Mouse (Mus musculus): ENCODE measurements around the gene Muc4.

Gene Muc4

GRCm38 (mm10) chr16:32803901-32804300 is 68.2 kb downstream of the Muc4 start:
- DNase-seq (ENCODE audit: low spot score): no peak

- DNase-seq (ENCODE audit: low spot score): no peak
Observed at GRCm38 (mm10) chr16:32805151-32805550, 69.5 kb downstream of the Muc4 start.

GRCm38 (mm10) chr16:32807408-32808185 is 71.9 kb downstream of the Muc4 start:
- no peak for DNase-seq (ENCODE audit: low spot score)

- no peak for DNase-seq (ENCODE audit: low spot score)
Observed at GRCm38 (mm10) chr16:32810321-32810720, 74.6 kb downstream of the Muc4 start, which contains the start of gene Smbd1. TSS of gene Smbd1 (minus strand) at chr16:32810477.

- peak; percentile 51 for DNase-seq (ENCODE audit: low spot score)
Observed at GRCm38 (mm10) chr16:32812888-32813361, 77.2 kb downstream of the Muc4 start.

- no peak for DNase-seq (ENCODE audit: low spot score)
Observed at GRCm38 (mm10) chr16:32813362-32813761, 77.7 kb downstream of the Muc4 start.

GRCm38 (mm10) chr16:32813771-32814170 is 78.1 kb downstream of the Muc4 start:
- DNase-seq (ENCODE audit: low spot score): no peak

- DNase-seq (ENCODE audit: low spot score): no peak
Observed at GRCm38 (mm10) chr16:32814539-32814938, 78.9 kb downstream of the Muc4 start.

- no peak for DNase-seq (ENCODE audit: low spot score)
Observed at GRCm38 (mm10) chr16:32815160-32815605, 79.5 kb downstream of the Muc4 start.

GRCm38 (mm10) chr16:32818036-32818435 is 82.3 kb downstream of the Muc4 start:
- DNase-seq (ENCODE audit: low spot score): no peak

- DNase-seq (ENCODE audit: low spot score): no peak
Observed at GRCm38 (mm10) chr16:32818441-32818840, 82.8 kb downstream of the Muc4 start.

GRCm38 (mm10) chr16:32821772-32822449 is 86.2 kb downstream of the Muc4 start:
- no peak for DNase-seq (ENCODE audit: low spot score)

GRCm38 (mm10) chr16:32822450-32822827 is 86.8 kb downstream of the Muc4 start:
- DNase-seq (ENCODE audit: low spot score): no peak

GRCm38 (mm10) chr16:32822881-32823280 is 87.2 kb downstream of the Muc4 start:
- DNase-seq (ENCODE audit: low spot score): no peak

- DNase-seq (ENCODE audit: low spot score): no peak
Observed at GRCm38 (mm10) chr16:32823487-32823886, 87.8 kb downstream of the Muc4 start.

- no peak for DNase-seq (ENCODE audit: low spot score)
Observed at GRCm38 (mm10) chr16:32824061-32824460, 88.4 kb downstream of the Muc4 start.

GRCm38 (mm10) chr16:32825380-32825779 is 89.7 kb downstream of the Muc4 start:
- no peak for DNase-seq (ENCODE audit: low spot score)

GRCm38 (mm10) chr16:32826521-32826920 is 90.8 kb downstream of the Muc4 start:
- no peak for DNase-seq (ENCODE audit: low spot score)

- no peak for DNase-seq (ENCODE audit: low spot score)
Observed at GRCm38 (mm10) chr16:32829104-32829503, 93.4 kb downstream of the Muc4 start.

GRCm38 (mm10) chr16:32831501-32831900 is 95.8 kb downstream of the Muc4 start:
- no peak for DNase-seq (ENCODE audit: low spot score)

Measured in ovary, postnatal 10 days (tissue).